30 mouse cellular contexts compared by ENCODE assay signal in the genomic region with DNA sequence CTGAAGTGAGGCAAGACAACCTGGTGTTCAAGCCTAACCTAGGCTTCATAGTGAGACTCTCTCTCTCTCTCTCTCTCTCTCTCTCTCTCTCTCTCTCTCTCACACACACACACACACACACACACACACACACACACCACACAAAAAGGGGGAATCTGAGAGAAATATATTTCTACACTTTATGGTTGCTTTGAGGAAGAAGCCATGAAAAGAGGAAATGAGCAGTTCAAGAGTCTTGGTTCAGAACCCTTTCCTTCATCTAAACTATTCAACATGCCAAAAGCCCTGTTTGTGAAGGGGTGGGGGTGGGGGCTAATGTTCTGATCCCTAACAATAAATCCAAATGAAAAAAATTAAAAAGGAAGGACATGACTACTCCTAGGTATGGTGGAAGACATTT. TPM values are rescaled to one million over a fixed set of nuclear protein-coding genes. Genes with fewer than 3 reads are reported as not detected.
DNase-seq lines count a peak whose midpoint lies in the region; ATAC-seq and TF ChIP-seq lines count a peak whose summit lies in the region.
"Had no signal": no experiment of that assay in that cellular context is flagged by ENCODE, and none has a peak within 500 bp of the region (broad histone marks: within the 10 kb centered on the region; RNA-seq: fewer than 3 reads in every experiment).

No protein-coding gene starts in this region.

- no peak overlapping the region for H3K4me3 ChIP-seq in CH12.LX (replicated peaks in 1 of 3; ENCODE audit: low read depth in 2 of 3, low read length in 2 of 3, poor library complexity in 1 of 3)
- H3K4me3 ChIP-seq in forebrain, embryonic 15.5 days, result no peak overlapping the region
- H3K4me3 ChIP-seq: embryonic facial prominence, embryonic 12.5 days; embryonic facial prominence, embryonic 15.5 days; heart, adult 2 months; heart, embryonic 10.5 days; heart, embryonic 13.5 days had no signal

- no peak for TF ChIP-seq POLR2A in CH12.LX (IDR thresholded peaks at IDR 0.05; ENCODE audit: low read depth, low read length)

- H3K36me3 ChIP-seq in CH12.LX (replicated peaks in 1 of 2; ENCODE audit: control insufficient read depth in 1 of 2, insufficient read depth in 1 of 2, low read length in 1 of 2), result no peaks in the 10 kb centered on the region
- no peaks in the 10 kb centered on the region for H3K36me3 ChIP-seq in forebrain, embryonic 15.5 days
- H3K36me3 ChIP-seq: embryonic facial prominence, embryonic 12.5 days; embryonic facial prominence, embryonic 15.5 days; heart, embryonic 10.5 days; heart, embryonic 13.5 days had no signal

- peaks cover 0 to 11% of the 10 kb centered on the region in 2 experiments; a peak in 2 of 4 replicates for H3K4me1 ChIP-seq in CH12.LX (ENCODE audit: control insufficient read depth in 1 of 2, insufficient read depth in 2 of 2)
- H3K4me1 ChIP-seq in forebrain, embryonic 15.5 days, result no peaks in the 10 kb centered on the region
- H3K4me1 ChIP-seq: embryonic facial prominence, embryonic 12.5 days; embryonic facial prominence, embryonic 15.5 days; heart, embryonic 13.5 days had no signal

- H3K9me3 ChIP-seq in CH12.LX (replicated peaks; ENCODE audit: low read length), result peaks cover 2% of the 10 kb centered on the region
- H3K9me3 ChIP-seq in forebrain, embryonic 15.5 days, result no peaks in the 10 kb centered on the region
- H3K9me3 ChIP-seq: embryonic facial prominence, embryonic 12.5 days; embryonic facial prominence, embryonic 15.5 days; heart, embryonic 10.5 days had no signal

- H3K4me2 ChIP-seq in CH12.LX (ENCODE audit: insufficient read depth, low read depth, poor library complexity, severe bottlenecking), result no peak overlapping the region
- no peak overlapping the region for H3K4me2 ChIP-seq in forebrain, embryonic 15.5 days (replicated peaks)
- H3K4me2 ChIP-seq: embryonic facial prominence, embryonic 12.5 days; embryonic facial prominence, embryonic 15.5 days; heart, embryonic 13.5 days; hindbrain, embryonic 14.5 days had no signal

- H3K27ac ChIP-seq in CH12.LX (ENCODE audit: insufficient read depth, low read depth), result no peak overlapping the region
- H3K27ac ChIP-seq in forebrain, embryonic 15.5 days (replicated peaks), result no peak overlapping the region
- H3K27ac ChIP-seq: embryonic facial prominence, embryonic 12.5 days; embryonic facial prominence, embryonic 15.5 days; heart, adult 2 months; heart, embryonic 10.5 days; heart, embryonic 13.5 days; hindbrain, embryonic 14.5 days; hindbrain, postnatal 0 days had no signal

- H3K27me3 ChIP-seq in CH12.LX (replicated peaks), result no peaks in the 10 kb centered on the region
- no peaks in the 10 kb centered on the region for H3K27me3 ChIP-seq in forebrain, embryonic 15.5 days
- H3K27me3 ChIP-seq: embryonic facial prominence, embryonic 12.5 days; embryonic facial prominence, embryonic 15.5 days; heart, embryonic 13.5 days had no signal

- no peak for TF ChIP-seq CTCF in CH12.LX (conservative IDR thresholded peaks at IDR 0.05 in 1 of 2, IDR thresholded peaks at IDR 0.05 in 1 of 2; ENCODE audit: low read depth in 2 of 2, low read length in 2 of 2)

- dilution Hi-C loops in CH12.LX (cut with MboI; ENCODE audit: extremely low pct_ligation_motif_present, extremely low pct_unique_long_range_greater_than_20kb, low sequenced_read_pairs), result no loop called here

- ATAC-seq in common myeloid progenitor, adult 5-6 weeks (replicated peaks; ENCODE audit: low read depth, poor library complexity, severe bottlenecking), result 0 out of 2 replicates have a peak, but pooled peaks have one; percentile 47
- ATAC-seq in megakaryocyte progenitor cell, adult 5-6 weeks (replicated peaks; ENCODE audit: poor library complexity), result peak; percentile 77
- no peak for ATAC-seq in forebrain, embryonic 15.5 days (replicated peaks)
- ATAC-seq: activated CD4-positive, CD25-positive, alpha-beta regulatory T cell, adult 4 months; forebrain, embryonic 14.5 days; hindbrain, postnatal 0 days; inflammation-experienced regulatory T-cells, adult 6 months; intestine, embryonic 16.5 days had no signal

- H3K79me2 ChIP-seq in CH12.LX (replicated peaks; ENCODE audit: control insufficient read depth, extremely low read depth, insufficient read depth, poor library complexity, severe bottlenecking), result no peaks in the 10 kb centered on the region

- no peak overlapping the region for H3K9ac ChIP-seq in CH12.LX (ENCODE audit: insufficient read depth, low read depth)
- no peak overlapping the region for H3K9ac ChIP-seq in forebrain, embryonic 15.5 days (replicated peaks)
- H3K9ac ChIP-seq: embryonic facial prominence, embryonic 12.5 days; embryonic facial prominence, embryonic 15.5 days; heart, embryonic 13.5 days; hindbrain, embryonic 14.5 days had no signal

- no peak for TF ChIP-seq RAD21 in CH12.LX (IDR thresholded peaks at IDR 0.05; ENCODE audit: low read depth, low read length)

- peak; percentile 36; the same call in 1 of the 2 replicates for TF ChIP-seq EP300 in CH12.LX (IDR thresholded peaks at IDR 0.05; ENCODE audit: low read length)

- peak; percentile 56 for DNase-seq in A20 (ENCODE audit: low read depth, low spot score)
- peak; percentile 14 for DNase-seq in CH12.LX (ENCODE audit: extremely low read depth)
- no peak for DNase-seq in cerebellum, adult 11 months
- no peak for DNase-seq in cerebellum, postnatal 4 days (ENCODE audit: low spot score in 2 of 2)
- DNase-seq: adrenal gland, postnatal 10 days; adrenal gland, postnatal 36 days; cerebellum, adult 2 months; cerebellum, postnatal 10 days; cerebellum, postnatal 36 days; gastrocnemius, postnatal 25 days; heart, adult 2 months; heart, postnatal 14 days; heart, postnatal 4 days had no signal

- in situ Hi-C loops in CH12.LX (cut with MboI; ENCODE audit: low pct_ligation_motif_present, low pct_unique_long_range_greater_than_20kb, low sequenced_read_pairs), result no loop called here

TF ChIP-seq in CH12.LX, 34 proteins besides CTCF, POLR2A, EP300 and RAD21:
- no peak for TF ChIP-seq USF2 (conservative IDR thresholded peaks at IDR 0.05; ENCODE audit: low read depth, low read length)
- peak; percentile 15; the same call in 1 of the 2 replicates for TF ChIP-seq IRF4 (IDR thresholded peaks at IDR 0.05; ENCODE audit: low read depth, low read length)
- no peak for TF ChIP-seq ETS1 (conservative IDR thresholded peaks at IDR 0.05; ENCODE audit: low read depth, low read length)
- no peak for TF ChIP-seq ZNF384 (IDR thresholded peaks at IDR 0.05; ENCODE audit: low read depth, low read length)
- TF ChIP-seq MAZ (IDR thresholded peaks at IDR 0.05; ENCODE audit: low read depth, low read length), result no peak
- no peak for TF ChIP-seq ELF1 (IDR thresholded peaks at IDR 0.05; ENCODE audit: low read depth, low read length)
TF ChIP-seq in CH12.LX: peak in this region for 1.

RNA-seq across cellular contexts. Expression of a gene that starts 7.2 kb away (rescaled TPM):
- not detected in 2 replicates for total RNA-seq in CH12.LX (2012; rRNA removed)
- not detected in 2 replicates for total RNA-seq in CH12.LX (2014; rRNA removed)
- polyA plus RNA-seq in CH12.LX (2012; ENCODE audit: insufficient read length, low read depth), result not detected in 2 replicates
- total RNA-seq in common myeloid progenitor, adult 5-6 weeks (2017), result not detected in 2 replicates
- total RNA-seq in megakaryocyte progenitor cell, adult 5-6 weeks (2015), result not detected in 2 replicates
- total RNA-seq in megakaryocyte progenitor cell, adult 5-6 weeks (2017), result not detected in 2 replicates
- not detected in 2 replicates for polyA plus RNA-seq in forebrain, embryonic 15.5 days (2015; fragmentation: Nextera tagmentation; extraction: Ambion mirVana)
- total RNA-seq: adrenal gland, postnatal 10 days; adrenal gland, postnatal 36 days; gastrocnemius, adult 8-10 months; gastrocnemius, postnatal 25 days; heart, adult 2 months; heart, postnatal 14 days; heart, postnatal 4 days; hindbrain, postnatal 0 days had no signal
- polyA plus RNA-seq: activated CD4-positive, CD25-positive, alpha-beta regulatory T cell, adult 4 months; cerebellum, adult 2 months; embryonic facial prominence, embryonic 12.5 days; embryonic facial prominence, embryonic 15.5 days; forebrain, embryonic 11.5 days; forebrain, embryonic 14.5 days; heart, embryonic 10.5 days; heart, embryonic 13.5 days; heart, embryonic 16.5 days; hindbrain, embryonic 11.5 days; hindbrain, embryonic 14.5 days; hindbrain, postnatal 0 days; inflammation-experienced regulatory T-cells, adult 6 months; intestine, embryonic 16.5 days had no signal

RNA-seq across cellular contexts. Expression of a gene that starts 48.0 kb away (rescaled TPM):
- total RNA-seq in CH12.LX (2012; rRNA removed), result 0.67 and 0.72 TPM in 2 replicates
- total RNA-seq in CH12.LX (2014; rRNA removed), result 0.15 and 0.22 TPM in 2 replicates
- 1.7 and 2.0 TPM in 2 replicates for polyA plus RNA-seq in CH12.LX (2012; ENCODE audit: insufficient read length, low read depth)
- 0.27 TPM in 1 of 2 replicates, not detected in the other for total RNA-seq in common myeloid progenitor, adult 5-6 weeks (2017)
- not detected in 2 replicates for total RNA-seq in megakaryocyte progenitor cell, adult 5-6 weeks (2015)
- total RNA-seq in megakaryocyte progenitor cell, adult 5-6 weeks (2017), result not detected in 2 replicates
- polyA plus RNA-seq in forebrain, embryonic 15.5 days (2015; fragmentation: Nextera tagmentation; extraction: Ambion mirVana), result 14.7 and 16.6 TPM in 2 replicates

RNA-seq across cellular contexts. Expression of a gene that starts 59.3 kb away (rescaled TPM):
- total RNA-seq in CH12.LX (2012; rRNA removed) (0.85 and 1.3 TPM in 2 replicates), CH12.LX (2014; rRNA removed) (0.35 and 0.59 TPM in 2 replicates)
- 0.26 and 0.36 TPM in 2 replicates for polyA plus RNA-seq in CH12.LX (2012; ENCODE audit: insufficient read length, low read depth)
- not detected in 2 replicates for total RNA-seq in common myeloid progenitor, adult 5-6 weeks (2017)
- total RNA-seq in megakaryocyte progenitor cell, adult 5-6 weeks (2015), result not detected in 2 replicates
- total RNA-seq in megakaryocyte progenitor cell, adult 5-6 weeks (2017), result 0.14 TPM in 1 of 2 replicates, not detected in the other
- polyA plus RNA-seq in forebrain, embryonic 15.5 days (2015; fragmentation: Nextera tagmentation; extraction: Ambion mirVana), result 10.9 and 13.8 TPM in 2 replicates

Comparison
In these comparisons a context has a peak if more than half of its experiments do, and no peak if none do; other contexts are left out.
1. DNase-seq: peak in A20 (single experiment) and CH12.LX (single experiment); none in cerebellum, adult 11 months (single experiment) and cerebellum, postnatal 4 days (0 of 2).